Mouse (Mus musculus) gastrocnemius, adult 18-20 months (tissue): ENCODE data around the gene Rxfp4. TPM values are rescaled to one million over a fixed set of nuclear protein-coding genes. Genes with fewer than 3 reads are reported as not detected.

ENCODE experiments used
- DNase-seq: peaks from one replicate; pipeline ENCODE4 v3.0.0; 2021; ENCODE audit warnings: low spot score
- long read RNA-seq, 2 experiments: library from polyadenylated mRNA; stranded (forward); transcript quantifications; one replicate each; pipeline ENCODE4 v2.0.0; 2021
- total RNA-seq, 2 experiments: library from RNA; stranded (reverse); gene quantifications; 2 replicates each; pipeline ENCODE4 v1.2.3; 2021

Gene Rxfp4
- not detected for total RNA-seq
- long read RNA-seq, experiment 1, result 0 reads
- long read RNA-seq, experiment 2, result 0 reads

DNA sequence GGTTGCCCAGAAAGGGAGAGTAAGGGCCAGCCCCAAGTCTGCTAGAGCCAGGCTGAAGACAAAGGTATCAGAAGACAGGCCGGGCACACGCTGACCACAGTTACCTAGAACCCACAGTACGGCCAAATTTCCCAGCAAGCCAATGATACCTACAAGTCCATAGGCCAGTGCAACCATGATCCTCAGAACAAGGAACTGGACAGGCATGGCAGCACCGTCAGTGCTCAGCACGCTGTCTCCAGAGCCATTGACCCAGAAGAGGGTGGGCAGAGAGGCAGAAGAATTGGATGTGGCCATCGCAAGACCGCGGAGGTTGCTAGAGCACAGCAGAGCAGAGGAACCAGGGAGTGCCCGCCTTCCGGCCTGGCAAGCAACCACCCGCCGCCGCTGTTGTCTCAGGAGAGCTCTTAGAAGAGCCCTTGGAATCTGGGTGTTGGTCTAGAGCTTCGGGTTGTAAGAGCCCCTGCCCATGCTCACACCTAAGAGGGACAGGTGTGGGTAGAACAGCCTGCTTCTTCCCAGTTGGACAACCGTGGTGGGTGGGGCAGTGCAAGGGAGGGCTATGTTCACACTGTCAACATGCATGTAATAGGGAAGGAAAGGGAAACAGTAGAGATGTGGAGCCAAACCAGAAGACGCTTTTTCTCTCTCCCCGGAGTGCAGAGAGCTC is at the start of gene Rxfp4:
TSS of gene Rxfp4 (minus strand) at position 297 of the 670 bp plus-strand sequence.
- DNase-seq, result no peak

GRCm38 (mm10) chr3:88701222-88701621 is 48.3 kb upstream of the Rxfp4 start:
- no peak for DNase-seq

GRCm38 (mm10) chr3:88700247-88700646 is 47.3 kb upstream of the Rxfp4 start:
- no peak for DNase-seq

GRCm38 (mm10) chr3:88698834-88699233 is 45.9 kb upstream of the Rxfp4 start:
- DNase-seq, result no peak

GRCm38 (mm10) chr3:88698051-88698450 is 45.1 kb upstream of the Rxfp4 start:
- DNase-seq, result no peak

GRCm38 (mm10) chr3:88695545-88695944 is 42.6 kb upstream of the Rxfp4 start:
- DNase-seq, result no peak

DNA sequence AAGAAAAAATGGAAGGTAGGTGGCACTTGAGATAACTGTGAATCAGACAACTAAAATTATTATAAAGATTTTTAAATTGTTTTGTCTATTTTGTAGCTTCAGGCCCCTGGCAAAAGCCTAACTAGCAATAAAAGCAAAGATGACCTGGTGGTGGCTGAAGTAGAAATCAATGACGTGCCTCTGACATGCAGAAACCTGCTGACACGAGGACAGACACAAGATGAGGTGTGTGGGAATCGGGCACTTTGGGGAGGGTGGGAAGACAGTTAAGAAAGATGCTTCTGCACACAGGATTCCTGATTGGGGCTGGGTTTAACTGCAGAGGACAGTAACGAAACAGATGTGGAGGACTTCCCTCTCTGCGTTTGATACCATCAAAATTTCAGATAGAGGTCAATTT is 36.1 kb upstream of the Rxfp4 start:
- no peak for DNase-seq

DNA sequence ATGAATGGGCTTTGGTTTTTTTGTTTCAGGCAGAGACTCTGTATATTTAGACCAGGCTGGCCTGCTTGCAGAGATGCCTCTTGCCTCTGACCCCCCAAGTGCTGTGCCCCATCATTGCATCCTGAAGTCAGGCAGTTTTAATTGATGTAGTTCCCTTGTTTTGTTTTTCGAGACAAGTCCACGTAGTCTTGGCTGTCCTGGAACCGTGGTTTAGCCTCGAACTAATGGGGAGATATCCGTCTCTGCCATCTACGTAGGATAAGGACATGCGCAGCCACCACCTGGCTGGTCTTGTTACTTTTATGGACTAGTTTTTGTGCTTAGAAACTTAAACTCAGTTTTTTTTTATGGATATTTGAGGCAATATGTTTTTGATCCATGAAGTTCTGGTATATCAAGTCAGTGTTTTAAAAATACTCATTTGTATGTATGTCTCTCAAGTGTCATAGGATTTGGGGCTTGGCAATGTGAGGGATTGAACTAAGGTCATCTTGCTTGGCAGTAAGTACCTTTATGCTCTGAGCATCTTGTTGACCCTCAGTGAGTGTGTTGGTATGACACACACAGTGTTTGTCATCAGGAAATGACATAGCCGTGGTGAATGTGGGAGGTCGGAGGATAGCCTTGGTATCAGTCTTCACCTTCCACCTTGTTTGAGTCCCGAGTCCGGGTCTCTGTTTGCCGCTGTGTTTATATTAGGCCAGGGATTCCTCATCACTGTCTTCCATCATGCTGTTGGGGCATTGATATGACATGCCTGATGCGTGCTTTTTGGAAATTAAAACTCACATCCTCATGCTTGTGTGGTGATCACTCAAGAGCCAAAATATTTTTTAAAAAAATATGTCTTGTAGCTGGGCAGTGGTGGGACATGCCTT is 34.0 kb upstream of the Rxfp4 start:
- no peak for DNase-seq

- no peak for DNase-seq
These were observed 33.1 kb upstream of the Rxfp4 start for GRCm38 (mm10) chr3:88685958-88686451.

DNA sequence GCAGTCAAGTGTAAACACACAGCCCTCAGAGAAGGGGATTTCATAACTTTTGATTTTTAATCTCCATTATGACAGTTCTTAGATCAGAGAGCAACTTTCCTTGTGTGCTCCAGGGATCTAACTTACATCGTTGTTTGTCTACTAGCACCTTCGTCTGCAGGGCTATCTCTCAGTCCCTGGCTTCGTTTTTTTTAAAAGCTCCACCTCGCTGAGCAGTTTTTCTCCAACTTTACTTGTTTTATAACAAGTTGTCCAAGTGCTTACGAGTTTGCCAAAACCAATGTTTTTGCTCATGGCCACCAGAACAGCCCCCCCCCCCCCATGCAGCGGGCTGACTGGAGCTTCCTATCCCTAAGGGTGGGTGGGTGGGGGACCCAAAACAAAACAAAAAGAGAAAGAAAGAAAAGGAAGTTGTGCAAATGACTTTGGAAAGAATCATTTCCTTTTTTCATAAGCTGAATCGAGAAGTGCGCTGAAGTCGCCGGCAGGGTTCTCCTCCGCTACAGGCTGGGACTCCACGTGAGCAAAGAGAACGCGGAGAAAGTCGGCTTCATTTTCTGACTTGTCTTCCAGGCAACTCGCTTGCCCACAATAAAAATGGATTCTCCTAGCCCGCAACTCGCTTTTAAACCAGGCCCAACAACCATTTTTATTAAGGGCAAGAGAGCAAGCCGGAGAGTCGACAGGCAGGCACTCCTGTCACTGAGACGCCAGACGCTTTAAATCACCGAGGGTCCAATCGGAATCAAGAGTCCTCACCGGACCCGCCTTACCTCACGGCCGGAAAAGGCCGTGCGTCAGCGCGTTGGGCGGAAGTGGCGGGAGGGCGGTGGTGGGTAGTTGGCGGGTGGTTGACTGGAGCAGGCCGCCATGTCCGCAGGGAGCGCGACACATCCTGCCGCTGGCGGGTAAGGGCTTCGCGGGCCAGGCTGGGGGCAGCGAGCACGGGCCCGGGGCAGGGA is 32.3 kb upstream of the Rxfp4 start, which contains the start of gene Khdc4:
TSS of gene Khdc4 (plus strand) at position 824 of the 962 bp plus-strand sequence.
- peak; percentile 98 for DNase-seq

DNA sequence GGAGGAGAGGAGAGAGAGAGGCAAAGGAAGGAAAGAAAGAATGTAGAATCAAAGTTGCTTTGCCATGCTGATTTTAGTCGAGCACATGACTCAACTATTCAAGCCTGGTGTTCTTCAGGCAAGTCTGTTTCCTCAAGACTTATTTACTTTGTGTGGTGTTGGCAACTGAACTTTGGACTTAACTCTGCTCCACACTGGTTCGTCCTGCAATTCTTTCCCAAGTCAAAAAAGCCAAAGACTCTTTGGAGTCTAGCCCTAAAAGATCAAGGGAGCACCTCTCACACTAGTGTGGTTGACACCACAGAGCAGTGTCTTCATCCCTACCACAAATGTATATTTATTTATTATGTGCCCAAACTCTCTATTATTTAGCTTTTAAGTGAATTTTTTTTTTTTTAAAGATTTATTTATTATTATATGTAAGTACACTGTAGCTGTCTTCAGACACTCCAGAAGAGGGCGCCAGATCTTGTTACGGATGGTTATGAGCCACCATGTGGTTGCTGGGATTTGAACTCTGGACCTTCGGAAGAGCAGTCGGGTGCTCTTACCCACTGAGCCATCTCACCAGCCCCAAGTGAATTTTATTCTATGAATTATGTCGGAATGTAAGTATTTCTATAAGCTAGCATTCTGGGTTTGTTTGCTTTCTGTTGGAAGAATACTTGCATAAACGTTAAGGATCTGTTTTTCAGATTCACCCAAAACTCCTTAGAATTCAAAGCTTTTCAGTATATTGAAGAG is 31.5 kb upstream of the Rxfp4 start:
- no peak for DNase-seq

DNA sequence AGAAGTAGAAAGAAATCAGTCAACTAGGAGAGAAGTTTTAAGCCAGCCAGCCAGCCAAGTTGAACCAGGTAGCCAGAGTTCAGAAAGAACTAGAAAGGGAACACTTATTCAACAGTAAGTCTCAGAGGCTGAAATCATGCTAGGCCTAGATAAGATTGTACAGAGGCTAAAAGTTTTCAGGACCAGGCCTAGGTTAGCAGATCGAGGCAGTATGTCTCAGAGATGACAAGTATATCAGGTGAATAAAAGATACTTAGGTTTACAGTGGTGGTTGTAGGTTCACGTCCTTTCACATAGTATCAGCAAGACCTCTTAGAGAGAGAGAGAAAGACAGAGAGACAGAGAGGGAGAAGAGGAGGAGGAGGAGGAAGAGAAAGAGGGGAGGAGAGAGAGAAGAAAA is 30.9 kb upstream of the Rxfp4 start:
- no peak for DNase-seq

DNA sequence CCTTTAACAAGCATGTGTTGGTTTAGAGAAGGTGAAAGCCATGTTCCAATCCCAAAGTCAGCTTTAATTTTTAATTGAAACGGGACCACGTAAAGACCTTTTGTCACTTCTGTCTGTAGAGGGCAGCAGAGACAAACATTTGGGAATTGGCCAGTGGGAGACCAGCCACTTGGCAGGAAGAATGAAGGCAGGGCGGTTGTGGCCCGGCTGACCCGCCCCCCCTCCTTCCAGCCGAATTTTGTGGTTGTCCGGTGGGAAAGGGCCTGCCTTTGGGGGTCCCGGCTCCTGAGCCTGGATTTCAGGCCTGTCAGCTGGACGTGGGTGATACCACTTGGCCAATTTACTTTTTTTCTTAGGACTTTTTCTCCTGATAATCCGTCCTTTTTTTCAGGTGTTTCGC is 24.5 kb upstream of the Rxfp4 start:
- DNase-seq, result peak; percentile 87

- no peak for DNase-seq
These were observed 11.2 kb upstream of the Rxfp4 start for GRCm38 (mm10) chr3:88664095-88664494.

- no peak for DNase-seq
These were observed 6.9 kb upstream of the Rxfp4 start for GRCm38 (mm10) chr3:88659798-88660197.

GRCm38 (mm10) chr3:88658441-88659127 is 5.6 kb upstream of the Rxfp4 start:
- DNase-seq, result no peak

DNA sequence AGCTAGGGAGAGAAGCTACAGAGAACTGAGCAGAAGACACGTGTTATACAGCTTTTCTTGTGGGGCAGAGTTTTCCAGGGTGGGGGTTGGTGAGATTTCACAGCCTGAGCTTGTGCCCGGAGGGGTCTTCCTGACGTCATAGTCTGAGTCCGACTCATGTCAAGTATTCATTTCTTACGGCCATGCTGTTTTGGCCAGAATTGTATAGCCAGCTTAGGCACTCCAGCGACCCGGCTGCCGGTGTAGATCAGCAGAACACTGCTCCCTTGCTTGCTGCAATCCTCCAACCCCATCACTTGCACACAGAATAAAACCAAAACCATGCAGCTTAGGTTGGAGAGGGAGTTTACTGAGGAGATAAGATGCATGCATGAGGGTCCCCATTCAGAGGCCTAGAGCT is 2.7 kb upstream of the Rxfp4 start:
- DNase-seq, result no peak

GRCm38 (mm10) chr3:88654621-88655020 is 1.7 kb upstream of the Rxfp4 start:
- no peak for DNase-seq

DNA sequence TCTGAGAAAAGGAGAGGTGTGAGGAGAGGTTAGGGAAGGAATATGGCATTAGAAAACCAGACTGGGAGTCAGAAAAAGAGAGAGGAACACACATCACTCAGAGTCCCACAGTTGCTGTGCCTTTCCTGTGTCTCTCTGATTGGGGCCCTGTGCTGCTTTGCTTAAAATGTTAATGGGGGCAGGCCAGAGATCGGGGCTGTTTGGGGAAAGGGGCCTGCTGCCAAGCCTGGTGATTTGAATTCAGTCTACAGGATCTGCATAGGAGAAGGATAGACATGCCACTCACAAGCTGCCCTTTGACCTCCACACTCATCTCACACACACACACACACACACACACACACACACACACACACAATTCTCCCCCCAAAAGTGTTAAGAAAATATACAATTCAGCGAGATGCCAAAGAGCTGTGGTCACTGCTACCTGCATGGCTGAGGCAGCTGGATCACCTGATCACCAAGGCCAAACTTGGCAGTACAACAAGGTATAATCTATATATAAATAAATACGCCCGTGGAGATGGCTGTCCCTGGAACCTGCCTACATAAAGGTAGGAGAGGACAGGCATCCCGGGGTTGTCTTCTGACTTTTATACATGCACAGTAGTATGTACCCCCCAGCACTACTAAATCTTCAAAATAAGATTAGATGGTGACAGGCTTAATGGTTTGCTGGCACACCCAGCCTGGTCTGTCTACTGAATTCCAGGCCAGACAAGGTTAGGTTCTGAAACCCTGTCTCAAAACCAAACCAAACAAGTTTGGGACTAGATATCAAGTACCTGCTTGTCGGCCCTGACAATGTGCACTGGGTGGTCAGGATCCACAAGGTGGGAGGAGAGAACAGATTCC is 801 bp upstream of the Rxfp4 start:
- DNase-seq, result no peak
